Mouse (Mus musculus) WW6 (cell line): ENCODE data around the gene Gm20431.

Experiments
- DNase-seq: peaks from one replicate; pipeline ENCODE4 v3.0.0-alpha.2; 2013; ENCODE audit warnings: low read depth, low spot score

Gm20431 gene

DNA sequence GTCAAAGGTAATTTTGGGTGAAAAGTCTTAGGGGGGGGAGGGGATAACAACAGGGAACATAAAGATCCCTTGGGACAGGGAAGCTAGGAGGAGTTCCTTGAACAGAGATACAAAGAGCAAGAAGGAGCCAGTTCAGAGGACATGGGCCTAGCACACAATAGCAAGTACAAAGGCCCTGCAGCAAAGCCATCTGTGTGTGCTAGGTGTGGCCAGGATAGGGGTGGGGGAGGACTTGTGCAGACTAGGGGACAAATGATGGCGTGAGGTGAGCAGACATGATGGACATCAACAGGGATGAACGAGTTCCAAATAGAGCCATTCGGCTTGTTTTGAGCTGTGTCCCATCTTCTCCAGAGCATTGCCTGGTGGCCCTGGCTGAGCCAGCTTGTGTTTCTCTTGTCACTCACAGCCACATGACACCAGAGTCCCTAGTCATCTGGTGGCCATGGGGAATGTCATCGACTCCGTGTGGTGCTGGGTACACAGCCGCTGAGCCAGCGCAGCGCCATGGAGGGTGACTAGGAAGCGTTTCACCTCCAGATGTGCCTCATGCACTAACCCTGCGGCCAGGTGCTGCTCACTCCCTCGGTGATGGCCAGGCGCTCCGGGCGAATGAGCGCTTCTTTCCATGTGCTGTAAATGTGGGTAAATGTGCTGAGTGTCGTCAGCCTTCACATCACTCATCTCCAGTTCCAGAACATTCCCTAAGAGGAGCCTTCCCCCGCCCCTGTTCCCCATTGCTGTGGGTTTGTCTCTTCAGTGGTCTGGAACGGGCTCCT lies 89.7 kb downstream of the Gm20431 start:
- no peak for DNase-seq

DNA sequence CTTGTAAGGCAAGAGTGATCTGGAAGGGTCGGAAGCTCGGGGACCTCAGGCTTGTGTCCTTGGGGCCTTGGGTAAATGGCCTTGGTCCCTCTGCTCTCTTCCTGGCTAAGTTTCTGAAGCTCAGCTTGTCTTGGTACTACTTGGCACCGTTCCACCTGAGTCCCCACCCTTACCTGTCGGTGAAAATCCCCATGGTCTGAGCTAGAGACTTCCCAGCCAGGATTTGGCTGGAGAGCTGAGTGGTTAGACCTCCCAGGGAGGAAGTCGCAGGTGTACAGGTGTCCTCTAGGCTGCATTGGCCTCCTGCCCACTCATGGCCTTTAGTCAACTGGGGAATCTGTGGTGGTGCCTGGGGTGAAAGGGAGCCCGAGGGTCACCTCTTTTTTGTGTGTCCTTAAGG lies 90.5 kb downstream of the Gm20431 start:
- DNase-seq = no peak

DNA sequence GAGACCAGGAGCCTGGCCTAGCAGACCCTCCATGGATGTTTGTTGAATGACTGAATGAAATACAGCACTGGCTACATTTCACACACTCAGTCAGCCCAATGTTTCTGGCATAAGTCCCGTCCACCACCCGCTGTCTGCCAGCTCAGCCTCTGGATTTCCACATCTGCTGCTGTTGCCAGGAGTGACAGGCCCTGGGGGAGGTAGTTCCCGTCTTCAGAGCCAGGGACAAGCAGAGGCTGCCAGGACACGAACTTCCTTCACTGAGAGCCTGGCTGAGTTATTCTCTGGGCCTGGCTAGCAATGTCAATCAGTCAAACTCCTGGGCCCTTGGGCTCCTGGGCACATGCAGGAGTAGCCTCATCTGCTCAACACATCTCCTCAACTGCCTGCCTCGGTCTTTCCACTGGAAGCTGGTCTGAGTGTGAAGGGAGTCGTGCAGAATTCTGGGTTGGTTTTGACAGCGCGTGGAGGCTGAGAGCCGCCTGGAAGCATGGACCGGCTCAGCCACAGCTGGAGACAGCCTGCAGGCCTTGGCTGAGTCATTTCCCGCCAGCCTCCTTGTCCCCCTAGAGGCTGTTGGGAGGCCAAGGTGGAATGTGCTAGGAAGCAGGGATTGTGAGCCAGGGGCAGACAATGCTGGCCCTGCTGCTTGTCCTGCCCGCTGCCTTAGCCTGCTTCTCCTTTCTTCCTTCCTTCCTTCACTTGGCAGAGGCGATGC lies 91.2 kb downstream of the Gm20431 start:
- no peak for DNase-seq

DNA sequence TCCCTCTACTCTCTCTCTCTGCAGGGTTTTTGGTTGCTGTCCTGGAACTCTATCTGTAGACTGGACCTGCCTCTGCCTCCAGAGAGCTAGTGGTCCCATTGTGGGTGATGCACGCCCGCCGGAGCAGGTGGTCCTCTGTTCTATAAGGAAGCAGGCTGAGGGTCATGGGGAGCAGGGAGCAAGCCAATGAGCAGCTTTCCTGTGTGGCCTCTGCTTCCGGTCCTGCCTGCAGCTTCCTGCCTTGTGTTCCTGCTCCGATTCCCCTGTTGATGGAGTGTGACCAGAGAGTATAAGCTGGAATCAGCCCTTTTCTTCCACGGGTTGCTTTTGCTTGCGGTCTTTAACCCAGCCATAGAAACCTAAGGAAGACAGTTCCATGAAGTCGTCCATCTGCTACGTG lies 93.2 kb downstream of the Gm20431 start:
- no peak for DNase-seq

DNA sequence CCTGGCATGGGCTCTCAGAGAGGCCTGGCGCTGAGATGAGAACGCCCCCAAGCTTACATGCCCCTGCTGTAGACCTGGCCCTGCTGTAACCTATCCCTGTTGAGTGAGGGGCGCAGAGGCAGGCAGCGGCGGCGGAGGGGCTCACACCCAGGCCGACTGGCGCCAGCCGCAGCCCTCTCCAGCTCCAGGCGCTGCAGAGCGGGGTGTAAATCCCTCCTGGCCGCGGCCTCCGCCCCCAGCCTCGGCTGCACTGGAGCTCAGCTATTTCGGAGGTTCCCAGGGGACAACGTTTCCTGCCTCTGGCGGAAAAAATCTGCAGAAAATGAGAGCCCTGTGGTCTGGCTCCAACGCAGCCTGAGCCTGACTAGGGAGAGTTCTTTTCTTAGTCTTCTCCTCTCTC lies 95.6 kb downstream of the Gm20431 start:
- DNase-seq = no peak

DNA sequence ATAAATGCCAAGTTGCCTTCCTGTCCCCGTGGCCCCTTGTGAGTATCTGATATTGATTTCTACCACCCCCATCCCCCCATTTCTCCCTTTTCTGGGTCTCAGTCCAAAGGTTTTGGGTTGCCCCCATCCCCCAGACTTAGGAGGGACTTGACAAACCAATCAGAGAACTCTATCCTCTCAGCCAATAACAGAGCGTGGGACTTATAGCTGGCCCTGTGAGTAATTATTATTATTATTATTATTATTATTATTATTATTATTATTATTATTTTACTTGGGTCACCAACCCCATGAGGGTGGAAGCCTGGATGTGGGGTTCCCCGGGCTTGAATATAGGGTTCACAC lies 96.0 kb downstream of the Gm20431 start:
- DNase-seq = no peak

DNA sequence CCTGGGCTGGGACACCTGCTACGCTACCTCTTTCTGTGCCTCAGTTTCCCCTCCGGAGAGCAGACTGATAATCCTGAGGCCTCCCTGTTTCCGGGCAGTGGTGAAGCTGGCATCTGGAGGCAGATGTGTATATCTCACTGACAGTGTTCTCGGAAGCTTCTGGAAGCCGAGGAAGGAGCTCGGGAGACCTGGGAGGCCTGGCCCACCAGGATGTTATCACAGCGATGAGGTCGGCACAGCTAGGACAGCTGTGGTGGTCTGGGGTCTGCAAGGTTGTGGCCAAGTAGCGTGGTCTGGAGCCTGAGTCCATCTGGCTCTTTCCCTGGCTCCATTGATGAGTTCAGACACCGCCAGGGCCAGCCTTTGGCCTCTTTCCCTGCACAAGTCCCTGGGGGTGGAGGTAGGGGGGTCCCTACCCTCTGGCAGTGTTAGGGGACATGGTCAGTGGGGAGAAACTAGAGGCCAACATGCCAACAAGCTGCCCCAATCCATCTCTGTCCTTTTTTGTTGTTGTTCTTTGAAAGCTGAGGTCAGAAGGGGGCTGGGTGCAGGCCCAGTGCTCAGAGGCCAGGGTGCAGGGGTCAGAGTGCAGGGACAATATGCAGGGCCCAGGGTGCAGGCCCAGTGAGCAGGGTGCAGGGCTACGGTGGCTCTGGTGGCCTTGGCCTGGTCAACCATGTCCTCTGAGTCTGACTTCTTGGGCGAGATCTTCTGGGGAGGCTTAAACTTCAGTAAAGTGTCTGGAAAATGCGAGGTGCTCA lies 96.6 kb downstream of the Gm20431 start:
- DNase-seq = no peak

DNA sequence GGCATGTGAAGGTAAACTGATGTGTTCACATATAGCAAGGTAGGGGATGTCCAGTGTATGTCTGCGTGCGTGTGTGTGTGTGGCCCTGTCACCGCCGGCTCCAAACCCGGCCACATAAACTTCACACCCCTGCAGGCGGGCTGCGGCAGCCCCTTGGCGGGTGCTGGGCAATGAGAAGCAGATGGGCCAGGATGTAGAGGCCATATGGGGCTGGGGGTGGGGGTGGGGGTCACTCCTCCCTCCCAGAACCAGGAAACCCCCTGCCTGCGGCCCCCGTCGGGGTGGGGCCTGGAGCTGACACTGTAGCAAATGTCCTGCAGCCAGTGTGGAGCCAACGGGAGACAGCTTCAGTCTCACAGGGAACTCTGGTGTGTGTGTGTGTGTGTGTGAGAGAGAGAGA lies 97.6 kb downstream of the Gm20431 start:
- no peak for DNase-seq

DNA sequence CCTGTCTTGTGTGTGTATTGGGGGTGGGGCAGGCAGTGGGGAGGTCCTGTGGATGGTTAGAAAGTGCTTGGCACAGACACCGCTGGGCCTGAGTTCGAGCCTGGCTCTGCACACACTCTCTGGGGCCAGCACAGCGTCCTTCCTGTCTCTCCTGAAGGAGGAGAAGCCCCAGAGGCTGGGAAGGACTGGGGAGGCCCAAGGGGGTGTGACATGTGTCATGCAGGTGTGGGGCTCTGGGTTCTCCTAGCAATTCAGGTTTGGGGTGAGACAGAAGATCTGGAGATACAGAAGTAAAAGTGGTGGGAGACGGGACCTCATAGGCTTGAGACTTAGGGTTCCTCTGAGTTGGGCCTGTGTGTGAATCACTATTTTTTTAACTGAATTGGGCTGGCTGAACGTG lies 98.3 kb downstream of the Gm20431 start:
- DNase-seq = no peak

DNA sequence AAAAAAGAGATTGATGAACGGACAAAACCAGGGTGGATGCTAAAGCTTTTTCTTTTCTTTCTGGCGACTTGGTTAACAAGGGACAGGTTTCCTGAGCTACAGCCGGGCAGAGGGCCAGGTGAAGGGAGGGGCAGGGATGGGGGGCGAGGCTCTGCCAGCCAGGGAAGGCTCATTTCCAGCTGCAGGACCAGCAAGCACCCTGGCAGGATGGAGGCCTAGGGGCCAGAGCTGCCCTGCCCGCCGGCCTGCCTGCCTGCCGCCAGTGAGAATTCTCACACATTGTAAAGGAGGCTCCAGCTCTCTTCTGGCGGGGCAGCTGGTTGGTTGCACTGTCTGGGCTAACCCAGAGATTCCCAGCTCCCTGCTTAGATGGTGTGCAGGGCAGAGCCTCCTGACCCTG lies 99.2 kb downstream of the Gm20431 start:
- no peak for DNase-seq

DNA sequence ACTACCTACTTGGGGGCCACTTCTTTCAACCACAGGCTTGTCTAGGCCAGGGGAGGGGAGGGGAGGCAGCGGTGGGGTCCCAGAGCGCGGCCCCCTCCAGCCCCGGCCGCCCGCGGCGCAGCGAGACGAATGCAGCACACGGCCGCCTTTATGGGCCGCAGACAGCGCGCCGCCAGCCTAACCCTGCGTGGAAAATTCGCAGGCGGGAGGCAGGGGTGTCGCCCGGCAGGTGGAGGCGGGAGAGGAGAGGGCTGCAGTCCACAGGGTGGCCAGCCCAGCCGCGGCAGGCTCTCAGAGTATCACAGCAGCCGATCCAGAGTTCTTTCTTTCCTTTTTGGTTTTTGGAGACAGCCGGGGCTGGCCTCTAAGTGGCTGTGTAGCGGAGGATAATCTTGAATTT lies 101.9 kb downstream of the Gm20431 start:
- no peak for DNase-seq
